Mouse (Mus musculus): ENCODE measurements around the gene Ndufs3.

Ndufs3 gene

GRCm38 (mm10) chr2:90904076-90904855, at the start of gene Ndufs3, which contains the start of gene Kbtbd4:
Ndufs3 (minus strand) TSS chr2:90904827.
Kbtbd4 (plus strand) TSS chr2:90904740.
- peak; percentile 85 for DNase-seq

DNA sequence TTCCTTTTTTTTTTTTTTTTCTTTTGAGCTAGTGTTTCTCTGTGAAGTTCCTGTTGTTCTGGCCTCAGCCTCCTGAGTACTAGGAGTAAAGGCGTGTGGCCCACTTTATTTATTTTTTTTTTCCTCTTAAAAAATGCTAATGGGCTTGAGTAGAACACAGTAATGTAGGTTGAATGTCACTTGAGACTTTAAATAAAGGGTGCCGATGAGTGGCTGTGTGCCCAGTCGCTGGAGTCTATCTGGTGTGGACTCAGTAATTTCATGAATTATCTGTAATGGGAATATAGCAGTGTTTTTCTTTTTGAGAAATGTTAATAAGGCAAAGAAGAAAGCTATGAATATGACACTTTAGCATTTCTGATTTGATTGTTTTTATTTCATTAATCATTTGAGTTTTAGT, 48.8 kb upstream of the Ndufs3 start:
- DNase-seq, result no peak

- DNase-seq, result no peak
Observed at GRCm38 (mm10) chr2:90950582-90951194, 46.1 kb upstream of the Ndufs3 start.

GRCm38 (mm10) chr2:90950149-90950548, 45.5 kb upstream of the Ndufs3 start:
- no peak for DNase-seq

- DNase-seq, result no peak
Observed at GRCm38 (mm10) chr2:90941744-90942143, 37.1 kb upstream of the Ndufs3 start.

DNA sequence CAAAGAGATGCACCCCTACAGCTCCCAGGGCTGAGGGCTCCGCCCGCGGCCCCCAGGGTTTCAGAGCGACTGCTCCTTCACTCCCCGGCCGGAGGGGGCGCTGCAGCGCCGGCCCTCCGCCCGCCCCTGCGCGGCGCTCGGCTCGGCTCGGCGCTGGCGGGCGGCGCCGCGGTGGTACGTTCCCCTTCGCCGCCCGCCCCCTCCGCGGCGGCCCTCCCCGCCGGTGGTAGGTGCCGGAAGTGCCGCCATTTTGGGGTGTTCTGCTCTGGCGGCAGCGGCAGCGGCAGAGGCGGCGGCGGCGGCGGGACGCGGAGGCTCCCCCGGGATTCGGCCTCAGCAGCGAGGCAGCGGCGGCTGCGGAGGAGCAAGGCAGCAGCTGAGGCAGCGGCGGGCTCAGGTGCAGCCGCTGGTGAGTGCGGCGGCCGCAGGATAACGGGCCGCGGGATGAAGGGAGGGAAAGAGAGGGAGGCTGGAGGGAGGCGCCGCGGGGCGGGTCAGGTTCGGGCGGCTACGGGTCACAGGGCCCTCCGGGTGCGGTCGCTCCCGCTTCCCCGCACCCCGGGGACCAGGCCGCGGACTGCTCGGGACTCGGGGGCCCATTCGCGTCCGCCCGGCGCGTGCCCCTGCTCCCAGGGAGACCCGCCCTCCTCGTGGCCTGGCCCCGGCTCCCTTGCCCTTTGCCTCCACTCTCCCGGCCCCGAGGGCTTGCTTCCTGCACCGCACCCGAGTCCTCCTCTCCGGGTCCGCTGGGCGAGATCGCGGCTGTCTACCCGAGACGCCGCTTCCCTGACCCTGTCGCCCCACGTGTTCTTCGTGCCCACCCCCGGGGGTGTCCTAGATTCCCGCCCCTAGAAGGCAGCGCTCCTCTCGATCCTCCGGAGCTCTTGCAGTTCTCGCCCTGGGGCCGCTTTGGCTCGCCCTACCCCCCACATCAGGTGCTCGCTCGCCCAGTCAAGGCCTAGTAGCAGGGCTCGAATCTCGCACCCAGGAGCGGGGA, 35.9 kb upstream of the Ndufs3 start, which contains the start of gene Celf1:
Celf1 (plus strand) TSS at position 150 of the 997 bp plus-strand sequence.
- DNase-seq, result peak; percentile 81

- no peak for DNase-seq
Observed at GRCm38 (mm10) chr2:90939750-90940149, 35.1 kb upstream of the Ndufs3 start.

DNA sequence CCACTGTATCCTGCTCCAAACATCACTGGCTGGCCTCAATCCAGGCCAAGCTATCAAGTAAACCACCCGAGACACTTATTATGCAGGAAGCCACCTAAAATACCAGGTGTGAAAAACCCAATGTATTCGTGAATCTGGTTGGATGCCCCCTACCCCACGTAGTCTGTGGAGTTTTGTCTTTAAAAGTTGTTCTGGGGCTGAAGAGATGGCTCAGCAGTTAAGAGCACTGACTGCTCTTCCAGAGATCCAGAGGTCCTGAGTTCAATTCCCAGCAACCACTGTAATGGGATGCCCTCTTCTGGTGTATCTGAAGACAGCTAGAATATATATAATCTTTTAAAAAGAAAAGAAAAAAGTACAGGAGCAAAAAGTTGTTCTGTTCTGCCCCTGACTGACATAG, 33.7 kb upstream of the Ndufs3 start:
- DNase-seq, result no peak

DNA sequence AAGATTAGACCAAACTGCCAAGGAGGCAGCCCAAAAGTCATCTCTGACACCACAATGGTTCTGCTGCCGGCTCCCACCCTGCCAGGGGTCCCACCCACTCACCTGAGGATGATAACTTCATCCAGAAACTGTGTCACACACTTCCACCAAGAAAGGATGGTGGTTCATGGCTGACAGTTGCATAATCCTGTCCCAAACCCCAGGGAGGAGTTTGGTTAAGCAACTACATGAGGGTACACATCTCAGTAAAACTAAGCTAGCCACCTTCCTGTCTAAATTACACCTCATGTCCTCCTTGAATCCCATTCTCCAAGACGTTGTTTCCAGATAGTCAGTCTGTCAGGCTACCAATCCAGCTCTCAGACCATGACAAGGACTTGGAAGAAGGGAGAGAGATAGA, 27.6 kb upstream of the Ndufs3 start:
- no peak for DNase-seq

DNA sequence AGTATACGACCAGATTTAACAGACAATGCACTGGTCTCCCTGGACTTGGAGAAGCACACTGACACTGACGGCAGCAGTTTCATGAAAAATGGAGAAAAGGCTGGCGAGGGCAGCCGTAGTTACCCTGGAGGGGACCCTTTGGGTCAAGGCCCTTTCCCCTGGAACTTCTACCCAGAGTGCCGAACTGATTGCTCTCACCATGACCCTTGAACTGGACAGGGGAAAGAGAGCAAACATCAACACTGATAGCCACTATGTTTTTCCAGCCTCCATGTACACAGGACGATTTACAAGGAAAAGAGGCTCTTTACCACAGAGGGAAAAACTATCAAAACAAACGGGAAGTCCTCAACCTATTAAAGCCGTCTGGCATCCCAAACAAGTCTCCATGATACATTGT, 27.2 kb upstream of the Ndufs3 start:
- DNase-seq, result no peak

DNA sequence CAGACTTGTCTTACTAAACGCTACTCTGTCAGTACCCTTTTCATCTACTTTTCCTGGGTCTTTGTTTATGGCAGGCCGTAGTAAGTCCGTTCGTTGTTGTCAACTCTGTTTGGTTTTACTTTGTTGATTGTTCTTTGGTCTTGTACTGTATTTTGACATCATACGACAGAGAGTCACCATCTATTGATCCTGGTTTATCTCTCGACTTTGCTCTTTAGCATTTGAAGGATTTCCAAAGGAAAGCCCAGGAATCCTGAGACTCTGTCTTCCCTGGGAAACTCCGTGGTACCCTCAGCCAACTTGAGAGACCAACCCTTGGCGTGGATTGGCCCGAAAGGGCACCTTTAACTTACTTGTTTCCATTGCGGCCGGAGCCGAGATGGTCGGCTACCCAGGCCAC, 23.9 kb upstream of the Ndufs3 start:
- no peak for DNase-seq

- DNase-seq, result no peak
Observed at GRCm38 (mm10) chr2:90922636-90923035, 18.0 kb upstream of the Ndufs3 start.

DNA sequence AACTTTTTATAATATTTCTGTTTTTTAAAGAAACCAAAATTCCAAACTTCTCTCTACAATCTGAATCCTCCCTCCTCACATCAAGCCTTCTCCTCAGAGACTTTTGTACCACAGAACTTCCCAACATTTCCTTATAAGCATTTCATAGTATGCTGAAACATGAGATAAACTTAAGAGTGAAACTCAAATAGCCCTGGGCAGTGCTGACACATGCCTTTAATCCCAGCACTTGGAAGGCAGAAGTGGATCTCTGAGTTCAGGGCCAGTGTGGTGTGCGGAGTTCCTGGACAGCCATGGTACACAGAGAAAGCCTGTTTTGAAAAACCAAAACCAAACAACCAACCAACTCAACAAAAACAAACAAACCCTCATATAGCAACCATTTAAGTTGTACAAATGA, 16.6 kb upstream of the Ndufs3 start:
- no peak for DNase-seq

DNA sequence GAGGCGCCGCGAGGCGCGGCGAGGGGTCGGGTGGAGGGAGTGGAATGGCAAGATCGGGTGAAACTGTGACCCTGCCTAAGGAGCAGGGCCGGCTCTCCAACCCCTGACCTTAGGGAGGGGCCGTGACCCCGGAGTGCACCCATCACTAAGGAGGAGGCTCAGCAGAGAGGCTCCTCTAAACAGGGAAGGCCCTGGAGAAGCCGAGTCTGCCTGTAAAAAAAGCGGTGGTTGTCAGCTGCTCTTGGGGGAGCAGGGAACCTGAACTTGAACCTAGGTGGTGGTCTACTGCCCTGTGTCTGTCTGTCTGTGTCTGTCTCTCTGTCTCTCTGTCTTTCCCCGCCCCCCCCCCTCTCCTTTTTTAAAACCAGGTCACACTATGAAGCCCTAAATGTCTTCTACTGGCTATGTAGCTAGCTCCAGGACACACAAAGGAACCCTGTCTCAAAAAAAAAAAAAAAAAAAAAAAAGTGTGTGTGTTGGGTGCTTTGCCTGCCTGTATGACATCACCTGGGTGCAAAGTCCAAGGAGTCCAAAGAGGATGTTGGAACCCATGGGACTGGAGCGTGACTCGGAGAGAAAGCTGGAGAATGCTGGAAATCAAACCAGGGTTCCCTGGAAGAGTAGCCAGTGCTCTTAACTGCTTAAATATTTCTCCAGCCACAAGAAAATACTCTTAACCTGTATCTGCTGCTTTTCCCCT, 13.5 kb upstream of the Ndufs3 start:
- no peak for DNase-seq

DNA sequence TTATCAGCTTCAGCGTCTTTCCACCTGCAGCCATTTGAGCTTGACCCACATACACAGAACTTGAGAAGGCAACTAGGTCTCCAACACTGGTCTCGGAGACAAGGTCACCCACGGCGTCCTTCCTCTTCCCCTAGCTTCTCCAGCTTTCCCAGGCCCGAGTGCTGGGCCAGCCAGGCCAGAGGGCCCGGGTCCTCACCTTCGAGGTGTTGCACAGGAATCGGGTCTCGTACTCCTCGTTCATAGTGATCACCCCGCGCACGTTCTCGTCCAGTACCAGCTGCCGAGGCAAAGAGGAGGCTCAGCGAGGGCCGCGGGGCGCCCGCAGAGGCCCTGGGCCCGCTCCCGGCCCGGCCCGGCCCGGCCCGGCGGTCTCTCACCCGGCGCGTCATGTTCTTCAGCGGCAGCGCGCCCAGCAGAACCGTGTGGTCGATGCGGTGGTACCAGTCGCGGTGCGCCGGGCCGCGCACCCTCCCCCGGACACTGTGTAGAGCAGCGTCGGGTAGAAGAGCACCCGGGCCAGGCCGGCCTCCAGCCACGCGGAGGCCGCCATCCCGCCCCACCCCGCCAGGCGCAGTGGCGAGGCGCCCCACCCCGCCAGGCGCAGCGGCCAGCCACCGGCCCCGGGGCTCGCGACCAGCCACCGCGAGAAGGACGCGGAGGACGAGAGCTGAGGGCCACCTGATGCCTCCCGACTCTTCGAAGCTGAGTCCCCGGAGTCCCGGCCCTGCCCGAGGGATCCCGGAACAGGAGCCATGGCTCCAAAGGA, 12.8 kb upstream of the Ndufs3 start:
- DNase-seq, result peak; percentile 66

DNA sequence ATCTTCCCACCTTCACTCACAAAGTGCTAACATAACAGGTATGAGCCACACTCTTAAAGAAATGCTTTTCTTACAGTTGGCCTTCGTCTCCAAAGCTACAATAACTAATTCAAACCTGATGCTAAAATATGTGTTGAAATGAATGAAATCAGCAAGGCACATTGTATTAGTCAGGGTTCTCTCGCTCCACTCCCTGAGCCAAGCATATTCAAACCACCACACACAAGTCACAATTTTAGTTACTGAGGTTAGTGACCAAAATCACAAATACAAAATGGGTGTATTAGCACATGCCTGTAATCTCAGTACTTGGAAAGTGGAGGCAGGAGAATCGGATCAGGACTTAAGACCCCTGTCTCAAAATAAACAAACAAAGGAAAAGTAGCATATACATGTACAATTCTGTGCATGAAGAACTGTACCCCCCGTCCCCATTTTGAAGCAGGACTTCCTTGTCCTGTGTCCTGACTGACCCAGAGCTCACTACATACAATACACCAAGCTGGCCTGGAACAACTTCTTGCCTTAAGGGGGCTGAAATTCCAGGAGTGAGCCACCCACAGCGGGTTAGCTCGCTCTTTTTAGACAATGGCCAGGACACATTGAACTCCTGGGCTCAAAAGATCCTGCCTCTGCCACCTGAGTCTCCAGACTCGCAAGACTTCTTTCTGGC, 12.1 kb upstream of the Ndufs3 start:
- no peak for DNase-seq

GRCm38 (mm10) chr2:90915516-90915915, 10.9 kb upstream of the Ndufs3 start:
- no peak for DNase-seq

- no peak for DNase-seq
Observed at GRCm38 (mm10) chr2:90913671-90914070, 9.0 kb upstream of the Ndufs3 start.

DNA sequence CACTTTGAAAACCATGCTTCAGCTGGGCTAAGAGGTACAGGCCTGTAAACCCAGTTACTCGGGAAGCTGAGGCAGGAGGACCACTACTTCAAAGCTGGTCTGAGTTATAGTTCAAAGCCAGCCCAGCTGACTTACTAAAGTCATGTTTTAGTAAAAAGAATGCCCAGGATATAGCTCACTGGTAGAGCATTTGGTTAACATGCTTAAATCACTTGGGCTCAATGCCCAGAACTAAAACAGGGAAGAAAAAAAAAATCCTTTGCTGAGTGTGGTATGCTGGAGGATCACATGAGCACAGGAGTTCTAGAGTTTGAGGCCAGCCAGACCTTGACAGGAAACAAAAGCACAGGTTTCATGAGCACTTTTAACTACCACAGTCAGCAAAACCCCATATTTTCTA, 7.0 kb upstream of the Ndufs3 start:
- no peak for DNase-seq

DNA sequence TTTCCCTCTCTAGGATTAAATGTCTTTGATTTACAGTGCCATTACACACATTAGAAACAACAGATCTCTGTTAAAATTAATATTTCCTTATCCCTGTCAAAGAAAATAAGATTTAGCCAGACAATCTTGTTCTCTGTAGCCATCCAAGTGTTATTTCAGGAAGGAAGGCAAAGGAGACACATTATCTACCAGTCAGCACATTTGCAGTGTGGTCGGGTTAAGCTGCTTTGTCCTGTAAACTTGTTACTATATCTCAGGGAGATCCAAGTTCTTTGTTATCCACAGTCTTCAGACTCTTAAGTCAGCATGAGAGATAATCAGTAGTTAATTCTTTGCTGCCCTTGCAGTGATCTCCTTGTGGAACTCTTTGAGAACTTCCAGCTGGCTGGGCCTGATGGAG, 6.2 kb upstream of the Ndufs3 start:
- no peak for DNase-seq

DNA sequence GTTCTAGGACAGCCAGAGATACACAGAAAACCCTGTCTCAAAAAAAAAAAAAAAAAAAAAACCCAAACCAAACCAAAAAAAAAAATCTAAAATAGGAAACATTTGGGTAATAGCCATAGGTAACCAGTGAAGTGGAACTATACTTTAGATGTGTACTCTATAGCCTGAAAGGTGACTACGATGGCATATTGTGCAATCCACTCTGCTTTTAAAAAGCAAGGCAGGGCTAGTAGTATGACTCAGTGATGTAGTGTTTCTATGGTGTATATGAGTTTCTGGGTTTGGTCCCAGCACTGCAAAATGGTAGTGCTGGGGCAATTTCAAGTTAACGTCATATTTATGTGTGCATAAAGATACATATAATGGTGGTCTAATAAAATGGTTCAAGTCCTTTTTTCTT, 2.1 kb upstream of the Ndufs3 start:
- no peak for DNase-seq

Measured in cerebellum, adult 11 months (tissue).